Mouse (Mus musculus): ENCODE data around the gene Dgkb. TPM values are rescaled to one million over a fixed set of nuclear protein-coding genes. Genes with fewer than 3 reads are reported as not detected.

The Dgkb gene
- polyA plus RNA-seq, 1 experiment from 2014 or later, result 4.7 TPM

DNA sequence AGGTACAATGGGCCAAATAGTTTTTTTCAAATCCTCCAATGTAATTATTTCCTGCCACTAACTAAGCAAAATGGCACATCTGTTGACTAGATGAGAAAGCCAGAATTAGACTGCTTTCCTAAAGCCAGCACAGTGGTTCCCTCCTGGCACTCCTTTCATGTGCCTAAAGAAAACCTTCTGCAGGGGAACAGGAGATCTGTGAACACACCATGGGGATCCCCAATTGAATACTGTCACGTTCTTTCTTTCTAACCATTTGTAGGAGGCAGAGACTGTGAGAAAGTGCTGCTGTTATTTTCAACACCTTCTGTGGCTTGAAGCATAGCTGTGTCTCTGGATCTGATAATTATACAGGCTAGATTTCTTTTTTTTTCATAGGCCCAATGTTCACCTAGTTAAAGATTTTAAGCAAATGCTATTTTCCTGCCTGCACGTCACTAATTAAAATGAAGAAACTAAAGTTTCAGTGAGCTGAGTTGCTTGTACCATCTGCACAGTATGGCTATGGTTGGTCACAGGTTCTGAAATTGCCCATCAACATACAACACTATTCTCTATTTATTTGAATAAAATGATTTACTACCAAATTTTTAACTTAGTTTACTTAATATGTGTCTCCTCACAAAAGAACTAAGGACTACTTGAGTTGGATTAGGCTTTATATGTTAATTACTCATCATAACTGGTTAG lies 161.1 kb downstream of the Dgkb start:
- 66% methylated on average over 2 of the region's 2 CpGs for WGBS
- Histone ChIP-seq H3K27me3 (replicated peaks; ENCODE audit: control insufficient read depth, insufficient read depth, low read length) (no peaks in the 10 kb centered on the region), H3K4me1 (replicated peaks; ENCODE audit: control insufficient read depth, insufficient read depth, low read length) (no peaks in the 10 kb centered on the region), H3K4me3 (ENCODE audit: low read depth, low read length) (no peak overlapping the region), H3K9ac (ENCODE audit: low read length) (no peak overlapping the region), H3K27ac (ENCODE audit: low read depth) (no peak overlapping the region), H3K4me2 (ENCODE audit: low read length) (no peak overlapping the region), H3K36me3 (ENCODE audit: control insufficient read depth, insufficient read depth, low read length) (no peaks in the 10 kb centered on the region), H3K9me3 (ENCODE audit: control insufficient read depth, low read length) (no peaks in the 10 kb centered on the region)
- ATAC-seq (replicated peaks; ENCODE audit: low FRiP score, low TSS enrichment, low read depth) (no peak), DNase-seq (ENCODE audit: low spot score) (no peak)

DNA sequence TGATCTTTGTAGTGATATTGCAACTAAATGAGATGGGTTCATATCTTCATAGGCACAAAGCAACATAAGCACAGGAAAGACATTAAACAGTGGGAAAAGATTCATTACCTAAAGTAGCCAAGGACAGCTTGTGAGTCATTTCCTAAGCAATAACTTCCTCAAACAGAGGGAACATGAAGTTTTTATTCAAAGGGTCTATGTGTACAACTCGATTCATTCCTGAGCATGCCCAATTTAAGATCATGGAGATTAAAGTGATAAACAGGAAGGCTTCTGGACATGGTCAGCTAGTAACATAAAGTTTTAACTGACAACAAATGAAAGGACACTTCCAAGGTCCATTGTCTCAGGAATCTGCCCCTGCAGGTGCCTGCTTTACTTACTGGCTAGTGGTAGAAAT lies 167.8 kb downstream of the Dgkb start:
- H3K9ac ChIP-seq (ENCODE audit: low read length), result no peak overlapping the region
- no peaks in the 10 kb centered on the region for H3K9me3 ChIP-seq (ENCODE audit: control insufficient read depth, low read length)
- ATAC-seq (replicated peaks; ENCODE audit: low FRiP score, low TSS enrichment, low read depth) (no peak), DNase-seq (ENCODE audit: low spot score) (no peak)
- H3K36me3 ChIP-seq (ENCODE audit: control insufficient read depth, insufficient read depth, low read length), result no peaks in the 10 kb centered on the region
- H3K4me1 ChIP-seq (replicated peaks; ENCODE audit: control insufficient read depth, insufficient read depth, low read length), result no peaks in the 10 kb centered on the region
- no peak overlapping the region for H3K27ac ChIP-seq (ENCODE audit: low read depth)
- no peak overlapping the region for H3K4me3 ChIP-seq (ENCODE audit: low read depth, low read length)
- no peak overlapping the region for H3K4me2 ChIP-seq (ENCODE audit: low read length)
- no peaks in the 10 kb centered on the region for H3K27me3 ChIP-seq (replicated peaks; ENCODE audit: control insufficient read depth, insufficient read depth, low read length)
- WGBS, result 46% methylated on average over 1 of the region's 1 CpGs

DNA sequence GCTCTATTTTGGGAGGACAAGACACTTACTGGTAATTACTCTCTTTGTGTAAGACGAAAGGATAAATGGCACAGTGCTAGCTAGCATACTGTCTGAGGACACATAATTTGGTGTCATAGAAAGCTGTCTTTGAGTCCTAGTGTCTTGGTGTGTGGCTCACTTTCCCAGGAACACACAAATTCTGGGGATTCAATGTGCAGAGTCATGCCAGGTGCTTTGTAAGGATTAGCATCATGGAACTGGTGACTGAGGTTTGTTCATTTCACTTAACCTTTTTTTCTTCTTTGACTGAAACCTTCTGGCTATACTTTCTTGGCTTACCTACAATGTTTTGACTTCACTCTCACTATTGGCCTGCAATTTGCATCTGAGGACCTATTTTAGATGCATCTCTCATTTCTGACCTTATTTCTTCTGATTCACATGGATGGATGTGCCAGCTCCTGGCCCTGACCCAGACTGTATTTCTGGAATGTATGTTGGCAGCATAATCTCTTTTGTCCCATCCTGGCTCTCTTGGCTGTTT lies 170.6 kb downstream of the Dgkb start:
- H3K27me3 ChIP-seq (replicated peaks; ENCODE audit: control insufficient read depth, insufficient read depth, low read length), result no peaks in the 10 kb centered on the region
- ATAC-seq (replicated peaks; ENCODE audit: low FRiP score, low TSS enrichment, low read depth) (no peak), DNase-seq (ENCODE audit: low spot score) (no peak)
- no peak overlapping the region for H3K27ac ChIP-seq (ENCODE audit: low read depth)
- no peak overlapping the region for H3K9ac ChIP-seq (ENCODE audit: low read length)
- no peak overlapping the region for H3K4me3 ChIP-seq (ENCODE audit: low read depth, low read length)
- H3K9me3 ChIP-seq (ENCODE audit: control insufficient read depth, low read length), result no peaks in the 10 kb centered on the region
- H3K36me3 ChIP-seq (ENCODE audit: control insufficient read depth, insufficient read depth, low read length), result no peaks in the 10 kb centered on the region
- WGBS, result 69% methylated on average over 1 of the region's 1 CpGs
- no peak overlapping the region for H3K4me2 ChIP-seq (ENCODE audit: low read length)
- no peaks in the 10 kb centered on the region for H3K4me1 ChIP-seq (replicated peaks; ENCODE audit: control insufficient read depth, insufficient read depth, low read length)

DNA sequence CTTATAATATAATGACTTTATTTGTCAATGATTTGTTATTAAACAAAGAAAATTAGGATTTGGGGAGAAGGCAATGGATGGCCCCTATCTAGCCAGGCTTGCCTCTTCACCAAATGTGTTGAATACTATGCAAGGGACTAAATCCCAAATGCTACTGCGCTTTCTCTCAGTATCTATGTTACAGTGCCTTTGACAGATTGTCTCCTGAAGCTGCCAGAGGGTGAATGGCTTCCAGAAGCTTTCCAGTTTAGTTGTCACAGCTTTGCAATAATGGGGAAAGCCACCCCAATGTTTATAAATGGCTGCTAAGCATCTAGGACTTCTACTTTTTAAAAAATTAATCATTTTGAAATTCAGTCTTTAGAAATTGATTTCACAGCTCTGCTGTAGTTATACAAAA lies 175.7 kb downstream of the Dgkb start:
- 88% methylated on average over 1 of the region's 1 CpGs for WGBS
- Histone ChIP-seq H3K4me2 (ENCODE audit: low read length) (no peak overlapping the region), H3K36me3 (ENCODE audit: control insufficient read depth, insufficient read depth, low read length) (no peaks in the 10 kb centered on the region), H3K9me3 (ENCODE audit: control insufficient read depth, low read length) (no peaks in the 10 kb centered on the region), H3K27ac (ENCODE audit: low read depth) (no peak overlapping the region), H3K4me3 (ENCODE audit: low read depth, low read length) (no peak overlapping the region), H3K27me3 (replicated peaks; ENCODE audit: control insufficient read depth, insufficient read depth, low read length) (no peaks in the 10 kb centered on the region), H3K9ac (ENCODE audit: low read length) (no peak overlapping the region), H3K4me1 (replicated peaks; ENCODE audit: control insufficient read depth, insufficient read depth, low read length) (no peaks in the 10 kb centered on the region)
- DNase-seq (ENCODE audit: low spot score) (no peak), ATAC-seq (replicated peaks; ENCODE audit: low FRiP score, low TSS enrichment, low read depth) (no peak)

DNA sequence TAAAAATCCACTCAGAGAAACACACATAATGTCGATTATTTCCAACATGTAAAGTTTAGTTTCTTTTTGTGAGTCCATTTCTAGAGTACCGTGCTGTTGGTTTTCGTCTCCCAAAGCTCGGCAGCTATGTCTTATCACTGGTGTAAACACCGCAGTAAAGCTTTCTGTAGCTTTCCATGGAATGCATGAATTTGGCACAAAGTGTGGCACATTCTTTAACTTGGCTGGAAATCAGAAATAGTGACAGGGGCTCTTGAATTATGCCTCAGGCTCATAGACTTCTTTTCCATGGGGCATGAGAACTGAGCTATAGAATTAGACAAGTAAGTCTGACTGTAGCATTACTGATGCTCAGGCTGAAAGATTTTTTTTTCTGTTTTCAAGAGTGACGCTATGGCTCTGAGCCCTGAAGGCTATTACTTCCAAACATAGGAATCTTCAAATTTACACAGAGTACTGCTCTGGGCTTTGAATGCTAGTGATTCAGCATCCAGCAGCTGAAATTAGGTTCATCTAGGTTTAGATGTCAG lies 179.0 kb downstream of the Dgkb start:
- H3K4me3 ChIP-seq (ENCODE audit: low read depth, low read length), result no peak overlapping the region
- H3K9me3 ChIP-seq (ENCODE audit: control insufficient read depth, low read length), result no peaks in the 10 kb centered on the region
- no peak overlapping the region for H3K9ac ChIP-seq (ENCODE audit: low read length)
- no peaks in the 10 kb centered on the region for H3K4me1 ChIP-seq (replicated peaks; ENCODE audit: control insufficient read depth, insufficient read depth, low read length)
- DNase-seq (ENCODE audit: low spot score), result no peak
- no peak overlapping the region for H3K4me2 ChIP-seq (ENCODE audit: low read length)
- no peaks in the 10 kb centered on the region for H3K36me3 ChIP-seq (ENCODE audit: control insufficient read depth, insufficient read depth, low read length)
- H3K27ac ChIP-seq (ENCODE audit: low read depth), result no peak overlapping the region
- ATAC-seq (replicated peaks; ENCODE audit: low FRiP score, low TSS enrichment, low read depth), result no peak
- WGBS, result 51% methylated on average over 6 of the region's 6 CpGs
- no peaks in the 10 kb centered on the region for H3K27me3 ChIP-seq (replicated peaks; ENCODE audit: control insufficient read depth, insufficient read depth, low read length)

DNA sequence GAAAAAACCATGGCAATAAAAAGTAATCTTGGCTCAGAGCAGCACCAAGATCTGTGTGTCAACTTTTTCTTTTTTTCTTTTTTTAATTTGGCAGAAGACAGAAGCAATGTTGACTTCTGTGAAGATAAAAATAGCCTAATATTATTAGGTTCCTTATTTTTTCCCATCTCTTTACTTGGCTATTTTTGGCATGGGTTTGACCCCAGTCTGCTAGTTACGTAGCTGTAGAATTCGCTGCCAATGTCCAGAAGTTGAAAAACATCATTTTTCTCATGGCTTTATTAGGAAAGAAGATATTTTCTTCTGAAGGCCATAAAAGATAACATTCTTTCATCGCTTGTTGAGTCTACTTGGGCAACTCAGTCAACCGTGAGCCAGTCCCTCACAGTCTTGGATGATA lies 200.1 kb downstream of the Dgkb start:
- Histone ChIP-seq H3K4me3 (ENCODE audit: low read depth, low read length) (no peak overlapping the region), H3K27me3 (replicated peaks; ENCODE audit: control insufficient read depth, insufficient read depth, low read length) (no peaks in the 10 kb centered on the region), H3K4me1 (replicated peaks; ENCODE audit: control insufficient read depth, insufficient read depth, low read length) (no peaks in the 10 kb centered on the region), H3K9me3 (ENCODE audit: control insufficient read depth, low read length) (no peaks in the 10 kb centered on the region), H3K4me2 (ENCODE audit: low read length) (no peak overlapping the region), H3K27ac (ENCODE audit: low read depth) (no peak overlapping the region), H3K36me3 (ENCODE audit: control insufficient read depth, insufficient read depth, low read length) (no peaks in the 10 kb centered on the region), H3K9ac (ENCODE audit: low read length) (no peak overlapping the region)
- DNase-seq (ENCODE audit: low spot score) (no peak), ATAC-seq (replicated peaks; ENCODE audit: low FRiP score, low TSS enrichment, low read depth) (no peak)
- WGBS, result 82% methylated on average over 4 of the region's 4 CpGs

DNA sequence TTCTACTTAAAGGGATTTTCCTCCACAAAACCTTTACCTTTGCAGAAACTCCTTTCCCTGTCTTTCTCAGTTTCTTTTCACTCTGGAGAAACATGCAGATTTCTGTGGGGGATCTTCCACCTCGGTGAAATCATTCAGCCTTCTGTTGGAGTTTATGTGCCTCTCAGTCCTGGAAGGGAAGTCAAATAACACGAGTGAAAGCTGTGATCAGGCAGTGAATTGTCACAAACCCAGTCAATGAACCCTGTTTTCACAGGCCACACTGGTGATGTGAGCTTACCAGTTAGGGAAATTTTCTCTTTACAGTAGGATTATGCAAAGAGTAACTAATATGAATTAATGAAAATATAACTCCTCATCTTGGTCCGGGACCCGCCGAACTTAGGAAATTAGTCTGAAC lies 229.7 kb downstream of the Dgkb start:
- no peak for ATAC-seq (replicated peaks; ENCODE audit: low FRiP score, low TSS enrichment, low read depth)
- Histone ChIP-seq H3K27ac (ENCODE audit: low read depth) (no peak overlapping the region), H3K9ac (ENCODE audit: low read length) (no peak overlapping the region), H3K4me1 (replicated peaks; ENCODE audit: control insufficient read depth, insufficient read depth, low read length) (no peaks in the 10 kb centered on the region), H3K4me2 (ENCODE audit: low read length) (no peak overlapping the region), H3K9me3 (ENCODE audit: control insufficient read depth, low read length) (no peaks in the 10 kb centered on the region), H3K36me3 (ENCODE audit: control insufficient read depth, insufficient read depth, low read length) (no peaks in the 10 kb centered on the region), H3K4me3 (ENCODE audit: low read depth, low read length) (no peak overlapping the region), H3K27me3 (replicated peaks; ENCODE audit: control insufficient read depth, insufficient read depth, low read length) (no peaks in the 10 kb centered on the region)
- 84% methylated on average over 5 of the region's 5 CpGs for WGBS
- no peak for DNase-seq (ENCODE audit: low spot score)

DNA sequence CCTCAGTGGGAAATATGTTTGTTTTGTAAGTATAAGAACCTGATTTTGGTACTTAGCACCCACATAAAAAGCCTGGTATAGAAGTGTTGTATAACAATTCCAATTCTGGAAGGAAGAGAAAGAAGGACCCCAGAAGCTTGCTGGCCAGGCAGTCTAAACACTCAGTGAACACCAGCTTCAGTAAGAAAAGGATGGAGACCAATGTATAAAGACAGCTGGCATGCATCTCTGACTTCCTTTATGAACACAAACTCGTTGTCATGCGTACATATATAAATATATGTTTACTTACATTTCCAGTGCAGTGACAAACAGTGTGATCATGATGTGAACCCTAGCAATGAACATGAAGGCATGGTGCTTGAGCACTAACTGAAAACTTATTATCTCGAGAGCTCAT lies 270.7 kb downstream of the Dgkb start:
- no peaks in the 10 kb centered on the region for H3K27me3 ChIP-seq (replicated peaks; ENCODE audit: control insufficient read depth, insufficient read depth, low read length)
- H3K4me2 ChIP-seq (ENCODE audit: low read length), result no peak overlapping the region
- no peak overlapping the region for H3K27ac ChIP-seq (ENCODE audit: low read depth)
- 74% methylated on average over 3 of the region's 3 CpGs for WGBS
- H3K9ac ChIP-seq (ENCODE audit: low read length), result no peak overlapping the region
- ATAC-seq (replicated peaks; ENCODE audit: low FRiP score, low TSS enrichment, low read depth) (no peak), DNase-seq (ENCODE audit: low spot score) (no peak)
- no peaks in the 10 kb centered on the region for H3K9me3 ChIP-seq (ENCODE audit: control insufficient read depth, low read length)
- H3K4me1 ChIP-seq (replicated peaks; ENCODE audit: control insufficient read depth, insufficient read depth, low read length), result no peaks in the 10 kb centered on the region
- no peaks in the 10 kb centered on the region for H3K36me3 ChIP-seq (ENCODE audit: control insufficient read depth, insufficient read depth, low read length)
- H3K4me3 ChIP-seq (ENCODE audit: low read depth, low read length), result no peak overlapping the region

DNA sequence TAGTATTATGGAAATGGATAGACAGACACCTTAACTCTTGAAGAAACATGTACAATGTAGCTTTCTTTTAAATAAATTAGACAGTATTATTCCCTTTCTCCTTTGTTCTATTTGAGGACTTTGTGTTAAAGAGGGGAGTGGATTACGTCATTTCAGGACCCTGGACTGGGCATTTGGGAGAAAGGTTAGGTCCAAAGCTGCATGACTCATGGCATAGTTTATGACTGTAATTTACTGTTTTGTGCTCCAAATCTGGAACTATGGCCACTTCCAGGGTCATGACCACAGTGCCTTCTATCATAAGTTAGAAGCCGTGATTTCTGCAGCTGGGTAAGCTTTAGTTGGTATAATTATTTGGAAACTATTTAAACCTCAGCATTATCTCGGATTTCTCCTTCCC lies 294.4 kb downstream of the Dgkb start:
- no peak for DNase-seq (ENCODE audit: low spot score)
- no peaks in the 10 kb centered on the region for H3K27me3 ChIP-seq (replicated peaks; ENCODE audit: control insufficient read depth, insufficient read depth, low read length)
- no peak overlapping the region for H3K4me2 ChIP-seq (ENCODE audit: low read length)
- H3K4me1 ChIP-seq (replicated peaks; ENCODE audit: control insufficient read depth, insufficient read depth, low read length), result no peaks in the 10 kb centered on the region
- no peak overlapping the region for H3K9ac ChIP-seq (ENCODE audit: low read length)
- H3K36me3 ChIP-seq (ENCODE audit: control insufficient read depth, insufficient read depth, low read length), result no peaks in the 10 kb centered on the region
- no peak overlapping the region for H3K27ac ChIP-seq (ENCODE audit: low read depth)
- no peaks in the 10 kb centered on the region for H3K9me3 ChIP-seq (ENCODE audit: control insufficient read depth, low read length)
- no peak for ATAC-seq (replicated peaks; ENCODE audit: low FRiP score, low TSS enrichment, low read depth)
- WGBS, result 66% methylated on average over 3 of the region's 3 CpGs
- no peak overlapping the region for H3K4me3 ChIP-seq (ENCODE audit: low read depth, low read length)

All from intestine, embryonic 14.5 days (tissue).